Mouse (Mus musculus) urinary bladder, postnatal 0 days (tissue): ENCODE results near the gene Setd2. TPM values are rescaled to one million over a fixed set of nuclear protein-coding genes. Genes with fewer than 3 reads are reported as not detected.

Experiments used
- microRNA-seq: library from miRNA; unstranded; fragments of <30 nt; microRNA quantifications from one replicate; pipeline ENCODE4, GENCODE M21; 2016
- polyA plus RNA-seq: library from polyadenylated mRNA; unstranded; fragments of >200 nt; fragmentation: Nextera tagmentation; extraction: Ambion mirVana; gene quantifications from 2 replicates; pipeline ENCODE4 v1.2.1, GENCODE M21; 2015

The Setd2 gene
- 14.8 and 17.2 TPM in 2 replicates for polyA plus RNA-seq

DNA sequence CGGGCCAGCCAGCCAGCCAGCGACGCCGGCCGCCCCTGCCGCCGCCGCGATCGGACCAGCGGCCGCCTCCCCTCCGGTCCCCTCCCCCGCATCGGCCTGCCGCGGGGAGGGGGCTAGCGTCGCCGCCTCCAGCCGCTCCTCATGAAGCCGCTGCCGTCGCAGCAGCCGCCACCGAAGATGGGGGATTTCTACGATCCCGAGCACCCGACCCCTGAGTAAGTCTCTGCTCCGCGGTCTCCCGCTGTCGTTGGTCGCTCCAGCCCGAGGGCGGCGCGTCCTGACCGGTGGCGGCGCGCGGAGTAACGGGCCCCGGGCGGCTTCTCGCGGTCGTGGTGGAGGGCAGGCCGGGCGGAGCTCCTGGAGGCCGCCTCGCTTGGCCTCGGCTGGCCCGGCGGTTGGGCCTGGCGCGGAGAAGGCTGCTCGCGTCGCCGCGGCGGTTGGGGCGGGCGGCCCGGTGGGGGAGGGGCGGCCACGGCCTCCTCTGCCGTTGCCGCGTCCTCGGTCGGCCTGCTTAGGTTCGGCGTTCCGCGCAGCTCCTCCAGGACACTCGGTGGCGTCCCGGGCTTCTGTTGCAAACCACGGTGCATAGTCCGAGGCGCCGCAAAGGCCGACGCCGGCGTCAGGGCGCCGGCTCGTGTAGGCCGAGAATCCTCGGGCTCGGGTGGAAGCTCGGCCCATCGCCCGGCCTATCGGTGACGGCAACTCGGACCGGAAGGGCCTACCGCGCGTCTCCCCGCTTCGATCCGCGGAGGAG lies at the start of gene Setd2:
Setd2 (plus strand) TSS at position 60 of the 754 bp plus-strand sequence.

DNA sequence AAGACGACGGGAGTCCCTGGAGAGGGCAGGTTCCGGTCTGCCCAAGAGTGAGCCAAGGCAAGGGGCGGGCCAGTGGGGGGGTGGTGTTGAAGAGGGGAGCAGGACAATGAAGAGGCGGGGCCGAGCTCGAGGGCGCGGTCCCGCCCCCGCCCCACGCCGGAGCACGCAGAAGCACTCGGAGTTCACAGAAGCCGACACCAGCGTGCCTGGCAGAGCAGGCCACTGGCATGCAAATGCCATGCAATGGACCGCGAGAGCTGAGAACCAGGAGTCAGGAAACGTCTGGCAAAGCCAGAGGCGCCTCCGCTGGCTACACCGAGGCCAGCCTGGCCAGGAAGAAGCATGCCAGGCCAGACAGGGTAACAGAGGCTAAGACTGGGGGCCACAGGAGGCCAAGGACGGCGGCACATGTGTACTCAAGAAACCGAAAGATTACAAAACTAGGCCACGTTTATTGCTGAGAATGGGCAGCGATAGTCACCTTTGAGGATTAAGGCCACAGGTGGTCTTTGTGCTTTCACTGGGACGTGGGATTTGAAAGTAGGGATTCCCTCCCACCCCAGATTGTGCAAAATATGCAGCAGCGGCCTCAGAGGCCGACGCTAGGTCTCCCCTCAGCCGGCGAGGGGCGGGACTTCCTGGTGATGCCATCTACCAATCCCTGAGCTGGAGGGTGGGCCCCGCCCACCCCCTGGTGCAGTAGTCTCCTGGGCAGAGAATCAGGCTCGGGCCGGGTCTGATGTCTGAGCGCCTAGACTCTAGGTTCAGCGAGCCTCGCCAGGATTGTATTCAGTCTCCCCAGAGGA lies 92.2 kb downstream of the Setd2 start, which contains the start of gene Nradd:
Nradd (minus strand) TSS at position 92 of the 806 bp plus-strand sequence.

DNA sequence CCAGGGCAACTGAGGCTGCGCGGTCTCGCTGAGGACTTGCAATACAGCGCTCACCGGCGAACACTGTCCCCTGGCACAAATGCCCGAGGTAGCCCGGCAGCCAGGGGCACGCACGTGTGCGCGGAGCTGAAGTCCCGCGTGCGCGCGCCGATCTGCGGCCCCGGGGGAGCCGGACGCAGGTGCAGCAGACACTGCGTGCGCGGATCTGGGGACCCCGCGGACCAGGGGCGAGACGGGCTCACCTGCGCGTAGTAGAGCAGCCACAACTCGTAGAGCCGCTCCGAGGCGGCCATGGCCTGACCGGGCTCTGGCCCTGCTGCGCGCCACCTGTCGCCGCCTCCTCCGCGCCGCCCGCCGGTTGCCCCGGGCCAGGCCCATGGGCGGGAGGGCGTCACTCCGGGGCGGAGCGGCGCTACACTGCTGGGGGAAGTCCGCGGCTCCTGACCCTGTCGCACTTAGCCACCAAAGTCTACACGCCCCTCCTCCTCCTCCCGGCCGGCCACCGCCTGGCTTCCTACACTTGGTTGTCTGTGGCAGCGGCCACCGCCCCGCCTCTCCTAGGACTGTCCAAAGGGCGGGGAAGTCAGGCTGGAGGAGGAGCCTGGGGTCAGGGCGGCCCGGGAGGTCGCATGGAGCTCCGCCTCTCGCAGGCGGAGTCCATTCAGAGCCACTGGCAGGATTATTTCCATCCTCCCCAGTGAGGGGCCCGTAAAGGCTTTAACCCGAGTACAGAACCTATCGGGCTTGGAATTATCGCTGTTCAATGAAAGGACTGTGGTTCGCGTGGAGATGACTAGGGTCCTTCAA lies 121.5 kb downstream of the Setd2 start, which contains the start of gene Nbeal2:
Nbeal2 (minus strand) TSS at position 507 of the 807 bp plus-strand sequence.

DNA sequence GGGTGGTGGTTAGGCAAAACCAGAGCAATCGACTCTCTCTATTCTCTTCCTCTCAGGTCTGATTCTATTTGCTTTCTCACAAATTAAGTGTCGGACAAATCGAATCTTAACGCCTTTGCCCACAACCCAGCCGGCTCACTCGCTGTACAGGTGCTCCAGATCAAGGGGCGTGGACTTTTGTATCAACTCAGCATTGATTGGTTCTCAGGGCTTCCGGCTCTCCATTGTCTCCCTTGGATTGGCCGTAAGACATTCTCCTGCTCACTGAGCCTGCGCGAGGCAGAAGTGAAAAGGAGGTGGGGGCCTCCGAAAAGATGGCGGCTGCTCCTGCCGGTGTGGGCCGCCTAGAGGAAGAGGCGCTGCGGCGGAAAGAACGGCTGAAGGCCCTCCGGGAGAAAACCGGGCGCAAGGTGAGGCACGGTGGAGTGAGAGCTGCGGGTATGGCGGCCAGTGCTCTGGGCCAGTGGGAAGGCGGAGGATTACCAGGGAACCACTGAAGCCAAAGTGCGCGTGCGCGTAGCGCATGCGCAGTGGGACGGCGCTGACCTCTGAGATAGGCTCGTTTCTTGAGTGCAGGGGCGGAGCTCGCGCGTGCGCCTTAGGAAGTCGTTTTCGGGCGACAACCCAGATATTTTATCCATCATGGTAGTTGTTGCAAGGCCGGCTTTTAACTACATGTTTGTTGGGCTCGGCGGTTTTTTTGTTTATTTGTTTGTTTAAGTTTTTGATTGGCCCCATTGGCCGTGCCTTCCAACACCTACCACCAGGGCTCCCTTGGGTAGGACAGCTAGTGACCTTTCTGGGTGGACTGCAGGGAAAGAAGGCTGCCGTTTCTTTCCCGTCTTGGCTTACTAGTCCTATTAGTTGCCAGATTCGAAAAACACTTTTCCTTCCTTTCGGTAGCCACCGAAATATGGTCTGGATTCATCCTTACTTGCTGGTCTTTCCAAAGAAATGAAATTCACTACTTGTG lies 124.1 kb downstream of the Setd2 start, which contains the start of gene Ccdc12:
Ccdc12 (plus strand) TSS at position 255 of the 973 bp plus-strand sequence.

Small RNAs within 50 kb of the gene (microRNA-seq; reads per million reads assigned to microRNA genes)
- not detected for gene Mir8107

Other genes starting within 250 kb of the Setd2 start
- 8.3 and 9.1 TPM in 2 replicates for gene Elp6, start 227.4 kb upstream of the Setd2 start, polyA plus RNA-seq
- 23.5 and 25.2 TPM in 2 replicates for gene Scap, start 199.3 kb upstream of the Setd2 start, polyA plus RNA-seq
- 9.6 and 10.4 TPM in 2 replicates for gene Ptpn23, start 124.4 kb upstream of the Setd2 start, polyA plus RNA-seq
- 1.5 and 6.6 TPM in 2 replicates for gene Ngp, start 112.8 kb upstream of the Setd2 start, polyA plus RNA-seq
- gene Klhl18, start 55.9 kb upstream of the Setd2 start, polyA plus RNA-seq = 6.9 and 8.8 TPM in 2 replicates
- 0.53 and 0.76 TPM in 2 replicates for gene Kif9, start 55.6 kb upstream of the Setd2 start, polyA plus RNA-seq
- 25.0 and 25.1 TPM in 2 replicates for gene Nradd, start 91.9 kb downstream of the Setd2 start, polyA plus RNA-seq
- gene Nbeal2, start 121.6 kb downstream of the Setd2 start, polyA plus RNA-seq = 5.1 TPM in 2 replicates
- 120 and 139 TPM in 2 replicates for gene Ccdc12, start 123.9 kb downstream of the Setd2 start, polyA plus RNA-seq
- gene Myl3, start 209.3 kb downstream of the Setd2 start, polyA plus RNA-seq = 0.64 TPM in 1 of 2 replicates, not detected in the other
- 16.7 and 20.3 TPM in 2 replicates for gene Pth1r, start 214.5 kb downstream of the Setd2 start, polyA plus RNA-seq